Mouse (Mus musculus) liver, adult 2 months (tissue): Measurements from ENCODE around the gene Pla2g6.

Experiments used
- CTCF ChIP-seq: fragments of 200-500 bp; IDR thresholded peaks from 2 replicates; pipeline ENCODE4 v1.5.1; 2011; ENCODE audit warnings: low read depth, low read length, control low read depth
- POLR2A ChIP-seq: fragments of 200-500 bp; IDR thresholded peaks from 2 replicates; pipeline ENCODE4 v1.6.1; 2011; ENCODE audit warnings: low read length, control low read depth; ENCODE audit not compliant: insufficient read depth; ENCODE audit errors: extremely low read depth

DNA sequence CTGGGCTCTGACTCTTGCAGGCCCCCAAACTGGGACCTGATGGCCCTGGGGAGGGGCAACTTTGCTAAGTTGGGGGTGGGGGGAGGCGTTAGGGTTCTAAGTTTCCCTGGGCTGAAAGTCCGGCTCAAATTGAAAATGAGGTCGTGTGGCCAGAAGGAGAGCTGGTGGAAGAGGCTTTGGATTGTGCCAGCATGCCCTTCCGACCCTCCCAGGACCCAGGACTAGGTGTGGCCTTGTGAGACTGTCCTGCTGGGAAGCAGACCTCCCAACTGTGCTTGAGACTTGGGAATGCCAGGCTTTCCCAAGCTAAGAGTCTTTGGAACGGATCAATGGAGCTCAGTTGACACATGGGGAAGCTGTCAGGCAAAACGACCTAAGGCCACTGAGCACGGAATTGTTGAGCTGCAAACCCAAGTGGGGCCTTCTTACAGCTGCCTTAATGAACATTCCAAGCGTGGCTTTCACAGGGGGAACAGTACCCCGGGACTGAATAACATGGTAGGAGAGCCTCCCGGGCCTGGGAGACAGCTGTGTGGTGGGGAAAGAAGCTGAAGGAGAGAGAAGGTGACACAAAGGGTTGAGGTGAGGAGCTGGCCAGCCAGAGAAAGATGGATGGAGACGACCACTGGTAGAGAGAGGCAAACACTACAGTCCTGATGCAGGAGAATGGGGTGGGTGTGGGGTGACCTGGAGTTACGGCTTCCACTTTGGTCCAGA lies 29.9 kb upstream of the Pla2g6 start:
- TF ChIP-seq CTCF: no peak
- no peak for TF ChIP-seq POLR2A
